Mouse (Mus musculus): ENCODE measurements at regions not wholly inside any gene's neighbourhood (a gene's known extent, or its start where the extent isn't known, plus 50 kb on each side); places are given as distances from the start of the nearest gene placed in this dataset.

DNA sequence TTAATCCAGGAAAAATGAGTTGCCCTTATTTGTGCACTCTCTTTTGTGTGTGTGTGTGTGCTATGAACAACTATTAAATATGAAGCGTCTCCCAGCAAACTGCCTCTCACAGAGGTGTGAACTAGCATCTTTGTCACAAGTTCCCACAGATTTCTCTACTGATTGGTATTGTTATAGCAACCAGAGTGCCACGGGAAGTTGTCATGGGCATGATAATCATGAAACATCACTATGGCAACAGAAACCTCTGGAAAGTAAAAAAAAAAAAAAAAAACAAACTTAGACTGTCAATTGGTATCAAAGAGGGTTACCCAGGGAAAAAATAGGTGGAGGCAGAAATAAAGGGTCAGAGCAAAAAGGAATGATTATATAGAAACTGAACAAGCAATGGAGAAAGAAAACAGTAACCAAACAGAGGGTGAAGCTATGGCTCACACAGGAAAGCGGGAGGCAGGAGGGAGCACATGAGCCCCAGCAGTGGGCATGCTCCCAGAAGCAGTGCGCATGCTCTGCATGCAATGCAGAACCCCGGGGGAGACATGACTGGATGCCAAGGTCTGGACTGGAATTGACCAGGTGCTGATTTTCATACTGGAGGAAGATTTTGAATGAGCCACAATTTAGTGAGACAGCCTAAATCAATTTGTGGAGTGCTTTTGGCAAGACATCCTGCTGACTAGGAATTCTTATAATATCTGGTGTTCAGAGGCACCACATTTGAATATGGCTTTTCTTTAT, 58.9 kb upstream of the Slc9a9 start:
- Histone ChIP-seq H3K4me1 (ENCODE audit: control insufficient read depth in 1 of 2, insufficient read depth in 2 of 2) (no peaks in the 10 kb centered on the region), H3K4me3 (replicated peaks in 1 of 3; ENCODE audit: low read depth in 2 of 3, low read length in 2 of 3, poor library complexity in 1 of 3) (no peak overlapping the region), H3K9me3 (replicated peaks; ENCODE audit: low read length) (peaks cover 56% of the 10 kb centered on the region), H3K27ac (ENCODE audit: insufficient read depth, low read depth) (no peak overlapping the region), H3K4me2 (ENCODE audit: insufficient read depth, low read depth, poor library complexity, severe bottlenecking) (no peak overlapping the region), H3K79me2 (replicated peaks; ENCODE audit: control insufficient read depth, extremely low read depth, insufficient read depth, poor library complexity, severe bottlenecking) (no peaks in the 10 kb centered on the region), H3K27me3 (replicated peaks) (no peaks in the 10 kb centered on the region), H3K36me3 (replicated peaks in 1 of 2; ENCODE audit: control insufficient read depth in 1 of 2, insufficient read depth in 1 of 2, low read length in 1 of 2) (no peaks in the 10 kb centered on the region), H3K9ac (ENCODE audit: insufficient read depth, low read depth) (no peak overlapping the region)
- TF ChIP-seq PAX5 (IDR thresholded peaks at IDR 0.05; ENCODE audit: low read length) (no peak), E2F4 (IDR thresholded peaks at IDR 0.05; ENCODE audit: insufficient replicate concordance, low read depth, low read length) (no peak), CTCF (conservative IDR thresholded peaks at IDR 0.05 in 1 of 2, IDR thresholded peaks at IDR 0.05 in 1 of 2; ENCODE audit: low read depth in 2 of 2, low read length in 2 of 2) (no peak), MAFK (IDR thresholded peaks at IDR 0.05; ENCODE audit: insufficient replicate concordance, low read length) (no peak), KAT2A (IDR thresholded peaks at IDR 0.05; ENCODE audit: insufficient replicate concordance, low read length) (no peak), ELF1 (IDR thresholded peaks at IDR 0.05; ENCODE audit: low read depth, low read length) (no peak)
- DNase-seq (ENCODE audit: extremely low read depth): no peak
- in situ Hi-C loops (cut with MboI; ENCODE audit: low pct_ligation_motif_present, low pct_unique_long_range_greater_than_20kb, low sequenced_read_pairs) (no loop called here), dilution Hi-C loops (cut with MboI; ENCODE audit: extremely low pct_ligation_motif_present, extremely low pct_unique_long_range_greater_than_20kb, low sequenced_read_pairs) (no loop called here)

- H3K36me3 ChIP-seq (replicated peaks in 1 of 2; ENCODE audit: control insufficient read depth in 1 of 2, insufficient read depth in 1 of 2, low read length in 1 of 2): no peaks in the 10 kb centered on the region
- H3K4me1 ChIP-seq (ENCODE audit: control insufficient read depth in 1 of 2, insufficient read depth in 2 of 2): no peaks in the 10 kb centered on the region
- H3K4me2 ChIP-seq (ENCODE audit: insufficient read depth, low read depth, poor library complexity, severe bottlenecking): no peak overlapping the region
- no peaks in the 10 kb centered on the region for H3K79me2 ChIP-seq (replicated peaks; ENCODE audit: control insufficient read depth, extremely low read depth, insufficient read depth, poor library complexity, severe bottlenecking)
- no peak for TF ChIP-seq USF1 (IDR thresholded peaks at IDR 0.05; ENCODE audit: low read depth, low read length)
- TF ChIP-seq IRF4 (IDR thresholded peaks at IDR 0.05; ENCODE audit: low read depth, low read length): no peak
- no peak for TF ChIP-seq PAX5 (IDR thresholded peaks at IDR 0.05; ENCODE audit: low read length)
- TF ChIP-seq NELFE (IDR thresholded peaks at IDR 0.05; ENCODE audit: low read depth, low read length): no peak
- no peak for TF ChIP-seq TBP (conservative IDR thresholded peaks at IDR 0.05; ENCODE audit: low read depth, low read length)
- no peak for TF ChIP-seq EP300 (IDR thresholded peaks at IDR 0.05; ENCODE audit: low read length)
- no peak for TF ChIP-seq ZNF384 (IDR thresholded peaks at IDR 0.05; ENCODE audit: low read depth, low read length)
- H3K27me3 ChIP-seq (replicated peaks): no peaks in the 10 kb centered on the region
- DNase-seq (ENCODE audit: extremely low read depth): no peak
- in situ Hi-C loops (cut with MboI; ENCODE audit: low pct_ligation_motif_present, low pct_unique_long_range_greater_than_20kb, low sequenced_read_pairs): no loop called here
- H3K9me3 ChIP-seq (replicated peaks; ENCODE audit: low read length): peaks cover 63% of the 10 kb centered on the region
- H3K27ac ChIP-seq (ENCODE audit: insufficient read depth, low read depth): no peak overlapping the region
- no peak overlapping the region for H3K4me3 ChIP-seq (replicated peaks in 1 of 3; ENCODE audit: low read depth in 2 of 3, low read length in 2 of 3, poor library complexity in 1 of 3)
- dilution Hi-C loops (cut with MboI; ENCODE audit: extremely low pct_ligation_motif_present, extremely low pct_unique_long_range_greater_than_20kb, low sequenced_read_pairs): no loop called here
- no peak overlapping the region for H3K9ac ChIP-seq (ENCODE audit: insufficient read depth, low read depth)
Measured at GRCm38 (mm10) chr9:94613891-94614671, 55.6 kb upstream of the Slc9a9 start.
